Mouse (Mus musculus) layer of hippocampus, adult 8-10 months (tissue): ENCODE data around the gene Olfr1264. TPM values are rescaled to one million over a fixed set of nuclear protein-coding genes. Genes with fewer than 3 reads are reported as not detected.

Source experiments
- DNase-seq, 2 experiments: peaks; one replicate each; pipeline ENCODE4 v3.0.0; 2022; ENCODE audit warnings: low spot score in 2 of 2
- total RNA-seq, 4 experiments: library from RNA; stranded (reverse); gene quantifications; 2 replicates each; pipeline ENCODE4 v1.2.4; 2022

Gene Olfr1264
- not detected for total RNA-seq

DNA sequence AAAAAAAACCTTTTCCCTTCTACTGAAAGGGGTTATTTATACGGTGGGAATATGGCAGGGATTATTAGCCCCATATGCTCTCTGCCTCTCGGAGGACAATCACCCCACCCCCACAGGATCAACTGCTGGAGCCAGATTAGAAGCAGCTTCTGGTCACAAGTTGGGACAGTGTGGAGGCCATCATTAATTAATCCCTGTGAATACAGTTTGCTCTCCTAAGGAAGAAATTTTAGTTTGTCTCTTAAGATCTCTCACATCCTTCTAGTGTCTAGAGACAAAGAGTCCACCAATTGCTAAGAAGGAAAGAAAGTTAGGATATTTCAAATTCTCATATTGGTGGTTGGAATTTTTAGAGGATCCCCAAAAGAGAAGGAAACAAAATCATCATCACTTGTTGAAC is at the start of gene Olfr1264:
Gene Olfr1264, minus strand, starts transcription at position 101 of the 400 bp plus-strand sequence.
- DNase-seq, result no peak

DNA sequence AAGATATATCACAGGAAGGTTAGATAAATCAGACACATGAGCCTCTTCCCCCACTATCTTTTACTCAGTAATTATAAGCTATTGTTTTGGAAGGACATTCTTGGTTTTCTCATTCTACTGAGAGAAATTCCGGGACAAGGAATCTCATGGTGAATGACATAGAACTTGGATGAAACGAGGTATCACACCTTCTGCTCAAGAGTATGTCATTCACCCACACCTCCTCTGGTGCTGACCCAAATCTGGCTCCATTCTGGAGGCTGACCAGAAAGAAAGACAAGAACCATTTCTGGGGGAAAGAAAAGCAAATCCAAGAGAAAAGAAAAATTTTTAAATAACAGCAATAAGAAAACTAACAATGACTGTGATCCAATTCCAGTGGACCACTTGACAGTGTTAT is 44.7 kb upstream of the Olfr1264 start:
- no peak for DNase-seq

DNA sequence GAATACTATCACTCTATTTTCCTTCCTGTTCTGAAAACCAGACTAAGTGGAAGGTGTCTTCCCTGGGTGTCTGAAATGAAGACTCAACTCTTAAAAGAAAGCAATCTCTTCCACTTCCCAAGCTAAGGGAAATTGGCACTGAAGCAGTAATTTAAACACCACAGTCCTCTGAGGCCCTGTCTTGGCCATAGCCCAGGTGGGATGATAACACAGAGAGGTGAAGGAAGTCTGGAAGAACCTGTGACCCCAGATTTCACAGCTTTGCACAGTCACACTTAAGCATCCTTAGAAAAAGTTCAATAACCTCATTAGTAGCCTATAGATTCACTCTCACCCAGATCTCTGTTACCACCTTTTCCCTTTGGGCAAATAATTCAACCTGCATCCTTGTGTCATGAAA is 38.1 kb upstream of the Olfr1264 start, which contains the start of gene Olfr140:
Gene Olfr140, minus strand, starts transcription at position 101 of the 400 bp plus-strand sequence.
- DNase-seq, result no peak

DNA sequence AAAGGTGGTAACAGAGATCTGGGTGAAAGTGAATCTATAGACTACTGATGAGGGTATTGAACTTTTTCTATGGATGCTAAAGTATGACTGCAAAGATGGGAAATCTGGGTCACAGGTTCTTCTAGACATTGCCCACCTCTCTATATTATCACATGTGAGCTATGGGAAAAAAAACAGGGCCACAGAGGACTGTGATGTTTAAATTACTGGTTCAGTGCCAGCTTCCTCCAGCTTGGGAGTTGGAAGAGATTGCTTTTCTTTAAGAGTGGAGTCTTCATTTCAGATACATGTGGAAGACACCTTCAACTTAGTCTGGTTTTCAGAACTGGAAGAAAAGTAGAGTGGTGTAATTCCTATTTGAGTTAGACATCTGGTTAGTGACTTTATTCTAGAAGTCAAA is 9.7 kb upstream of the Olfr1264 start, which contains the start of gene Olfr1265:
Gene Olfr1265, plus strand, starts transcription at position 301 of the 400 bp plus-strand sequence.
- DNase-seq, result no peak

DNA sequence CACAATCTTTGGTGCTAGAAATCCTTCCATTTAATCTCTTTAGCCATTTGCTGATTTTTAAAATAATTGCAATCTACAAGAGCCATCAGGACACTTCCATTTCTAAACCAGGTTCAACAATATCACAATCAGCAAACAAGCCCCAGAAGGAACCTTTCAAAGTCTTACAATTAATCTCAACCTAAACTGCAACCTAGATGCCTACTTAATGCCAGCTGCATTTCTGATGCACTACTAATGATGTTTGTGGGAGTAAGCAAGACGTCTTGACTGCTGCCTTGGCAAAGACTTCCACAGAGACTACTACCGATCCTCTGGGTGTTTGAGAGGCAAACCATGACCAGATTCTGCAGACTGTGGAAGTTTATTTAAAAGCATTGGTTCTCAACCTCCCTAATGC is 13.5 kb downstream of the Olfr1264 start, which contains the start of gene Olfr1263:
Gene Olfr1263, plus strand, starts transcription at position 301 of the 400 bp plus-strand sequence.
- DNase-seq, result no peak

DNA sequence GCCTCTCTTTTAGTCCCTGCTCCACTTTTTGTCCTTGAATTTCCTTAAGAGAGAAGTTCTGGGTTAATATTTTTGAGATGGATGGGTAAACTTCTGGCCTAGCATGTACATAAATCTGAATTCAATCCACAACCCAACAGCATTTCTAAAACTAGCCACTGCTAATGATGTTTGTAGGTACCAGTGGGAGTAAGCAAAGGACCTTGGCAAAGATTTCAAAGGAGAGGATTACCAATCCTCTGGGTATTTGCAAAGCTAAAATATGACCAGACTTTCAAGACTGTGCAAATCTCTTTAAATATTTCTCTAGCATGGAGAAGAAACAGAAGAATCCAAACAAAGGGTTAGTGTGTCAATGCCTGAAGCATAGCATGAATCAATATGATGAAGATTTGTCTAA is 25.5 kb downstream of the Olfr1264 start, which contains the start of gene Olfr1262:
Gene Olfr1262, plus strand, starts transcription at position 301 of the 400 bp plus-strand sequence.
- DNase-seq, result no peak

DNA sequence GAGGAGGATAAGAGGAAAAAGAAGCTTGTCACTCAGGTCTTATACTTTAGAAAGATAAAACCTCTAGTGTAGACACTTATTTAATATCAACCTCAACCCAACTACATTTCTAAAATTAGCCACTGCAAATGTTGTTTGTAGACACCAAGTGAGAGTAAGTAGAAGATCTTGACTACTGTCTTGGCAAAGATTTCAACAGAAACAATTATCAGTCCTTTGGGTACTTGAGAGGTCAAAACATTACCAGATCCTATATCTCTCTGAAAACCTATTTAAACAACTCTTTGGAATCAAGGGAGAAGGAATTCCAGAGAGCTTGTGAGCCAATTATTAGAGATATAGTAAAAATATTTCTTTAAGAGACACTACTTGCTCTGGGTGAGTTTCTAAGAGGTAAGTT is 34.5 kb downstream of the Olfr1264 start, which contains the start of gene Olfr1261:
Gene Olfr1261, plus strand, starts transcription at position 301 of the 400 bp plus-strand sequence.
- DNase-seq, result no peak

DNA sequence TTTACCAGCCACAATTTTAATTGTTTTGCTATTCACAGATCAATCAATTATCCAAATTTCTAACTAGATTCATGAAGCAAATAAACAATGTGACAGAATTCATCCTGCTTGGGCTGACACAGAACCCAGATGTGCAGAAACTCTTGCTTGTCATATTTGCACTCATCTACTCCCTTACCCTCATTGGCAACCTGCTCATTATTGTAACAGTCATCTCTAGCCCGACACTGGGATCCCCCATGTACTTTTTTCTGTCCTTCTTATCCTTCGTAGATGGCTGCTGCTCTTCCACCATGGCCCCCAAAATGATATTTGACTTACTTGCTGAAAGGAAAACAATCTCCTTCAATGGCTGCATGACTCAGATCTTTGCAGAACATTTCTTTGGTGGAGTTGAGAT is 47.7 kb downstream of the Olfr1264 start:
- DNase-seq, result no peak

DNA sequence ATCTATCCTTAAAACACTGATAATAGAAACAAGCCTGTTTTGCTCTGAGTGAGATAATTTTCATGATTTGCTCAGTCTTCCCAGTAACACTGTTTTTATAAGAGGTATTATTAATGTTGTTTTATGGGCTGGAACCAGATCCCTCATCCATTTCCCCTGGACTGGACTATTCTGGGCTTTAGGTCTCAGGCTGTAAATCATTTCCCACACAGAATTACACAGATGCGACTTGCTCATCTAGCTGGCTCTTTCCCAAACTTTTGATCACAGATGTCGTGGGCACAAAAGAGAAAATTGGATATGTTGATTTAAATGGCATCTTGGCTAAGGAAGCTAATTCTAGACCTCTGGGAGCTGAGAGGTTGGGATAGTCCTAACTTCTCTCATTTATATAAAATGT is 51.2 kb downstream of the Olfr1264 start, which contains the start of gene Olfr1260:
Gene Olfr1260, plus strand, starts transcription at position 157 of the 400 bp plus-strand sequence.
- peak; percentile 12 to 15 for DNase-seq

Other genes with a start within 250 kb of the Olfr1264 start
- not detected for gene Olfr1254, start 232.0 kb downstream of the Olfr1264 start, total RNA-seq
- not detected for gene Olfr1255, start 213.5 kb downstream of the Olfr1264 start, total RNA-seq
- not detected for gene Olfr1256, start 184.0 kb downstream of the Olfr1264 start, total RNA-seq
- not detected for gene Olfr48, start 177.4 kb downstream of the Olfr1264 start, total RNA-seq
- gene Olfr1257, start 147.1 kb downstream of the Olfr1264 start, total RNA-seq, result not detected
- gene Olfr1258, start 98.3 kb downstream of the Olfr1264 start, total RNA-seq, result not detected
- not detected for gene Olfr1259, start 76.9 kb downstream of the Olfr1264 start, total RNA-seq
- gene Olfr1260, start 51.2 kb downstream of the Olfr1264 start, total RNA-seq, result not detected
- not detected for gene Olfr1261, start 34.4 kb downstream of the Olfr1264 start, total RNA-seq
- gene Olfr1262, start 25.4 kb downstream of the Olfr1264 start, total RNA-seq, result not detected
- gene Olfr1263, start 13.4 kb downstream of the Olfr1264 start, total RNA-seq, result not detected
- gene Olfr1265, start 9.8 kb upstream of the Olfr1264 start, total RNA-seq, result not detected
- gene Olfr140, start 38.0 kb upstream of the Olfr1264 start, total RNA-seq, result not detected
- gene Olfr1269, start 95.8 kb upstream of the Olfr1264 start, total RNA-seq, result not detected
- gene Olfr32, start 116.7 kb upstream of the Olfr1264 start, total RNA-seq, result not detected
- gene Olfr1270, start 127.5 kb upstream of the Olfr1264 start, total RNA-seq, result not detected
- gene Olfr1506, start 198.9 kb upstream of the Olfr1264 start, total RNA-seq, result under 1 TPM in 1 of 4 experiments, not detected in 3; 0.25 TPM
- gene Olfr142, start 232.0 kb upstream of the Olfr1264 start, total RNA-seq, result not detected
- gene Olfr1271, start 245.5 kb upstream of the Olfr1264 start, total RNA-seq, result not detected